Mouse (Mus musculus) urinary bladder, postnatal 10 days (tissue): ENCODE results near the gene Hipk2.

Experiments
- DNase-seq: peaks from one replicate; pipeline ENCODE4 v3.0.0; 2022; ENCODE audit warnings: low spot score

Hipk2 gene

DNA sequence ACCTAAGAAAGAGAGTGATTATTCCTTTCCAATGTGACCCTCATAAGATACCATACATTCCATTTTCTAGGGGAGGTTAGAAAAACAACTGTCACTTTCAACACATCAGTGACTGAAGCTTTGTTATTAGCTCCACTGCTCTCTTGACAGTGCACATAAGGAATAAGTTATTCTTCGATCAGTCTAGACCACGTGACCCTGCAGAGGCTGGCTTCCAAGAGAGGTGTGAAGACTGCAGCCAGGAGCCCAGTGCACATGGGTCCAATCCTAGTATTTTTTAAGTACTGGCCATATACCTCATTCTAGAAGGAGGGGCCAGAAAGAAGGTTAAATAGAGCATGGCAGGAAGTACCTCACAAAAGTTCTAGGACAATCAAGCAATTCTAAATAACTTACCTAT lies 122.9 kb downstream of the Hipk2 start:
- DNase-seq: no peak

GRCm38 (mm10) chr6:38752495-38752894 lies 123.5 kb downstream of the Hipk2 start:
- no peak for DNase-seq

DNA sequence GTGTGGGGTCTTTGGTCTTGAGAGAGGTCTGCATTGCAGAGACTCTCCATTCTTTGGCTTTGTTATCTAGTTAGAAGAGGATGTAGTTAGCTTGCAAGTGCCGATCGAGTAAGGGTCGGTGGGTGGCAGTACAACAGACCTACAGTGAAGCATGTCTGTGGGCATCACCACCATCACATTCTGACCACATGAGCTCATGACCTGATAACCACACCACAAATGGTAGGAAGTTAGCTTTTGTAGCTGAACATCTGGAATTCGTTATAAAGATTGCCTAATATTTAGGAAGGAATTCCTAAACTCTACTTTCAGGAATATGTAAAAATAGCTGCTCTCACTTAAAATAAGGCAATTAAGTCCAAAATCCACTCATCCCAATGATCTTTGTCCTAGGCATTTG lies 127.9 kb downstream of the Hipk2 start:
- DNase-seq: no peak

GRCm38 (mm10) chr6:38743351-38743750 lies 132.6 kb downstream of the Hipk2 start:
- no peak for DNase-seq

DNA sequence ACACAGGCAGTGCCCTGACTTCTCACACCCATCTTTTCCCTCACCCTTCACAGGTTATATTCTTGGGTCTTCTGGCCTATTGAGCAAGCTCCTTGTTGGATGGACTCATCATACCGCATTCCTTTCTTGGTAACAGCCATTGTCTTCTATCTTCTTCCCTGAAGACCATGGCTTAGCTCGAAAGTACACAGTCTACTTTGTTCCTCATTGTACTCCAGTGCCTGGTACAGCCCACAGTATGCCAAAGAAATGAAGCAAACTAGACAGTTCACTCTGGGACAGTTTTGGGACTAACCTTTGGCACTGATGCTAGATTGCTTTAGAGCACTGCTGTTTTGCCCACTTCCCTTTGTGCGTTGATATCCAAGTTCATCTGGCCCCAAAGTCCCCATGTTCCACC lies 133.5 kb downstream of the Hipk2 start:
- no peak for DNase-seq

- DNase-seq: no peak
Observed at GRCm38 (mm10) chr6:38741024-38741423, 134.9 kb downstream of the Hipk2 start.

DNA sequence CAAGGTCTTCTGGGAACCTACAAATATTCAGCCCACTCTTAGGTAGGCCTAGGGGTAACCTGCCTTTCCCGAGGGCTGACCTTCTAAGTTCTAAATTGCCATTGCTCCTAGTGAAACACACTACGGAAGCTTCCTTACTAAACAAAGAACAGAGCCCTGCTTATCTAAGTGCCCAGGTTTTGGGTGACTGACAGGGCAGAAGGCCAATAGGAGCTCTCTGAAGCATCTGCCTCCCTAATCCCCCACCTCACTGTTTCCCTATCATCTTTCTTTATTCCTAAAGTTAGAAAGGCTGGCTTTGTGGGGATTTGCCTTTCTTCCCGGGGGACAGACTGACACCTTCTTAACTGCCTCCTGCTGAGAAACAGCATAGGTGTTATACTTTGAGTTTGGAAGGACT lies 136.7 kb downstream of the Hipk2 start:
- DNase-seq: no peak

- no peak for DNase-seq
Observed at GRCm38 (mm10) chr6:38737763-38738162, 138.2 kb downstream of the Hipk2 start.

DNA sequence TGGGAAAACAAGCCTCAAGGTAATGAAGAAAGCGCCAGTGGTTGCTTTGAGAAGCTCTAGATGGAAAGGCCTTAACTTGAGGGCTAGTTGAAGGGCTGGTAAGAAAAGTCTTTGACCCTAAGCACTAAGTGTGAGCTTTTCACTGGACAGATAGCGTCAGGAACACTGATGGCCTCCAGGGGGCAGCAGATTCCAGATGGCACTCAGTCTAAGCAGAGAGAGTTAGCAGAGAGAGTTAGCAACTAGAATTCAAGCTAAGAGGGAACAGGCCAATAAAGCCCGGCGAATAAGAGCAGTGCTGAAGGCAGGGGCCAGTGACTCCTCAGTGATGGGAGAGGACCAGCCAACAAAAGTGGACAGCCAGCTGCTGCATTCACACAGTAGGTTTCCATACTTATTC lies 139.7 kb downstream of the Hipk2 start:
- peak; percentile 28 for DNase-seq

DNA sequence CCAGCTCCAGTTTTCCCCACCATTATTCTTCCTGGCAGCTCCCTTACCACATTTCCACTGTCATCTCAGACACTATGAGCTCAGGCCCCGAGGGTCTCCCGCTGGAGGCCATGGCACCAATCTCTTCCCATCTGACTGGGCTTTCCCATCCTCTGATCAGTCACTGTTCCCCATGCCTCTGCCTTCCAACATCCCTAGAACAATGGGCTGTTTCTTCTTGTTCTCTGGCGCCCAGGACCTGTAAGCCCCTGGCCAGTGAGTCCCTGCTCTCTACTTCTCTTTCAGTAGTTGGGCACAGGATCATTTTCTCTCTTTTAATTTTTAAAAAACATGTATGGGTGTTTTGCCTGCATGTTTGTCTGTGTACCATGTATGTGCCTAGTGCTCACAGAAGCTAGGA lies 143.3 kb downstream of the Hipk2 start:
- no peak for DNase-seq

- DNase-seq: no peak
Observed at GRCm38 (mm10) chr6:38730169-38731146, 145.5 kb downstream of the Hipk2 start.

- DNase-seq: no peak
Observed at GRCm38 (mm10) chr6:38725515-38725914, 150.4 kb downstream of the Hipk2 start.

DNA sequence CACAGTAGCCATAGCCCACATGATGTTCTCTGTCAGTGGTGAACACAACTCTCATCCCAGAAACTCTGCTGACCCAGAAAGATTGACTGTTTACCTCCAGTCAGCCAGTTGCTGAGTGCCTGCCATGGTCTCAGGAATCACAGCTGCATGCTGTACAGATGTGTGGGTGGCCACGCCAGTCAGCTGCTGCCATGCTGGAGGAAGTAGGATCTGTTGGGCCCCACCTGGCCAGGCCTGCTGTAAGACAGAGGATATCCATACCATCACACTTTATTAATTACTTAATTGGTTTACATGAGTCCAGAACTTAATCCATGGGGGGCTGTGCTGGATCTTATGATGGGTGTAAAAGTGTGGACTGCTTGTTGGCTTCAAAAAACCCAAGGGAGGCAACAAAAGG lies 154.6 kb downstream of the Hipk2 start:
- DNase-seq: no peak

GRCm38 (mm10) chr6:38719229-38719628 lies 156.7 kb downstream of the Hipk2 start:
- no peak for DNase-seq

- no peak for DNase-seq
Observed at GRCm38 (mm10) chr6:38718625-38719024, 157.3 kb downstream of the Hipk2 start.

DNA sequence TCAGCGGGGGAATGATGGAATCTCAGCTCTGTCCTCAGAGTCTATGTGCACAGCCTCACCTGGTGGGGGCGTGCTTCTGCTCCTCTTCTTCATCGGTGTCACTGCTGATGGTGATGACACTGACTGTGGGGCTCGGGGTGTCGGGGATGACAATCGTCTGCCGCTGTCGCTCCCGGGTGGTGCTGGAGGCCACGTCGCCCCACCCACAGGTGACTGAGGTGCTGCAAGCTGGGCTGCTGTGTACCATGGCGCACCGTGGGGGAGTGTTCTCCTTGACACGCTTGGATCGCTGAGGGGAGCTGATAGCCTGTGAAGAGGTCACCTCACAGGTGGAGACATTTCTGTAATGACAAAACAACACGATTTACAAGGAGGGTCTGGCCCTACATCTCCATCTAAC lies 160.1 kb downstream of the Hipk2 start:
- no peak for DNase-seq

GRCm38 (mm10) chr6:38713957-38714898 lies 161.7 kb downstream of the Hipk2 start:
- DNase-seq: no peak

DNA sequence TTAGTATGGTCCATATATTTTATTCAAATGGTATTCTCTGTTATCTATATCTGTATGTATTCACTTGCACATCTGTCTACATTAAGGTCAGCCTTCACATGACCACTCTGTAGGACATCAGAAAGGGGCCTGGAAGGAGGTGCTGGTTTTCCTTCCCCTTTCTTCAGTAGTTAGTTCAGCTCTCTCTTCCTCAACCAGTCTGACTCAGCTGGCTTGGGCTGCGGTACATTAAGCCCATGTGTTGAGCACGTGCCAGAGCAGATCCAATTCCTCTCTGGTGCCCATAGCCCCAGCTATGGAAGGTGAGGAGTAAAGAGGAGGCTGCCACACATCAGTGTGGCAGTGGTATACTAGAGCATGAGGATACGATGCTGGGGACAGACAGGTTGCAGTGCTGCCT lies 165.5 kb downstream of the Hipk2 start:
- no peak for DNase-seq

- no peak for DNase-seq
Observed at GRCm38 (mm10) chr6:38704264-38704984, 171.5 kb downstream of the Hipk2 start.

DNA sequence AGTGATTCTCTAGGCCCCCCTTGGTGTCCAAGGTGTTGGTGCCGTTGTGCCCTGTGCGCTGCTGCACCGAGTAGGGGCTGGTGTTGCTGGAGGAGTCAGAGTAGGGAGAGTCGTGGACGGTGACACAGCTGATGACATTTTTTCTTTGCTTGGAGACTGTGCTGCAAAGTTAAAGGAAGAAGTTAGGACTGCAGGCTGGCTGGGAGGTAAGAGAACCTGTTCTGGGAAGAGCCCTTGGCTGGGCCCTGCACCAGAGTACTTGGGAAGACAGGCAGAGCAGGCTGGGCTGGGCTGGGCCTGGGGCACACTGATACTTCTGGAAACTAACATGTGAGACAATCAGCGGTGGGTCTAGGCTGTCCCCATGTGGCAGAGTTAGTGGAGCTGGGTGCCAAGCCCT lies 172.4 kb downstream of the Hipk2 start:
- DNase-seq: no peak

GRCm38 (mm10) chr6:38702810-38703399 lies 173.1 kb downstream of the Hipk2 start:
- DNase-seq: no peak

- DNase-seq: no peak
Observed at GRCm38 (mm10) chr6:38701421-38701820, 174.5 kb downstream of the Hipk2 start.
